In genomic region chr10:79594111-79594510, GRCm38 (mm10) we compare ENCODE assay signal across 29 mouse cellular contexts. TPM values are rescaled to one million over a fixed set of nuclear protein-coding genes. Genes with fewer than 3 reads are reported as not detected.
A peak's percentile ranks its signal among the peaks of the same experiment; 100 is the strongest.
DNase-seq lines count a peak whose midpoint lies in the region; ATAC-seq and TF ChIP-seq lines count a peak whose summit lies in the region.
"Had no signal": no experiment of that assay in that cellular context is flagged by ENCODE, and none has a peak within 500 bp of the region (broad histone marks: within the 10 kb centered on the region; RNA-seq: fewer than 3 reads in every experiment).

No protein-coding gene starts in this region.

- TF ChIP-seq EP300 in MEL (IDR thresholded peaks at IDR 0.05; ENCODE audit: low read depth in 1 of 2, low read length in 2 of 2) = peak; percentile 68 to 78

- no peaks in the 10 kb centered on the region for H3K4me1 ChIP-seq in midbrain, embryonic 11.5 days (ENCODE audit: control insufficient read depth, insufficient read depth, low read length)
- H3K4me1 ChIP-seq in midbrain, embryonic 16.5 days (ENCODE audit: control insufficient read depth, insufficient read depth, low read length) = no peaks in the 10 kb centered on the region; the same call in 1 of the 2 replicates
- peaks cover 4 to 10% of the 10 kb centered on the region in 2 experiments for H3K4me1 ChIP-seq in MEL (ENCODE audit: control insufficient read depth in 1 of 2, insufficient read depth in 2 of 2, low read length in 2 of 2)
- H3K4me1 ChIP-seq in hindbrain, embryonic 16.5 days (ENCODE audit: control insufficient read depth, insufficient read depth, low read depth, low read length) = no peaks in the 10 kb centered on the region

- H3K9ac ChIP-seq in midbrain, embryonic 11.5 days (ENCODE audit: low read length) = no peak overlapping the region
- H3K9ac ChIP-seq in midbrain, embryonic 16.5 days (ENCODE audit: low read depth, low read length) = no peak overlapping the region
- H3K9ac ChIP-seq in MEL (ENCODE audit: control insufficient read depth, low read depth, low read length, poor library complexity, severe bottlenecking) = no peak overlapping the region
- H3K9ac ChIP-seq in hindbrain, embryonic 16.5 days (ENCODE audit: low read depth, low read length) = no peak overlapping the region

- no peak overlapping the region for H3K27ac ChIP-seq in midbrain, embryonic 11.5 days (ENCODE audit: low read depth, low read length)
- H3K27ac ChIP-seq in midbrain, embryonic 16.5 days (ENCODE audit: low read length) = no peak overlapping the region
- no peak overlapping the region for H3K27ac ChIP-seq in MEL (ENCODE audit: control insufficient read depth, low read depth, low read length)
- H3K27ac ChIP-seq in hindbrain, embryonic 16.5 days (ENCODE audit: low read depth, low read length) = no peak overlapping the region

- TF ChIP-seq CTCF in MEL (IDR thresholded peaks at IDR 0.05 in 2 of 3, conservative IDR thresholded peaks at IDR 0.05 in 1 of 3; ENCODE audit: control insufficient read depth in 1 of 3, insufficient read depth in 1 of 3, low read depth in 2 of 3, low read length in 3 of 3, poor library complexity in 1 of 3, severe bottlenecking in 1 of 3) = no peak

- no peak for TF ChIP-seq RAD21 in MEL (IDR thresholded peaks at IDR 0.05; ENCODE audit: low read depth, low read length)

- no peaks in the 10 kb centered on the region for H3K79me2 ChIP-seq in MEL (ENCODE audit: control insufficient read depth, insufficient read depth, low read length, poor library complexity)

- H3K27me3 ChIP-seq in midbrain, embryonic 11.5 days (ENCODE audit: control insufficient read depth, insufficient read depth, low read length) = peaks cover 4% of the 10 kb centered on the region; the same call in 1 of the 2 replicates
- peaks cover 9% of the 10 kb centered on the region; the same call in 1 of the 2 replicates for H3K27me3 ChIP-seq in midbrain, embryonic 16.5 days (ENCODE audit: control insufficient read depth, insufficient read depth, low read depth, low read length)
- no peaks in the 10 kb centered on the region for H3K27me3 ChIP-seq in MEL (ENCODE audit: control insufficient read depth in 1 of 2, insufficient read depth in 2 of 2, low read length in 2 of 2)
- peaks cover 3% of the 10 kb centered on the region for H3K27me3 ChIP-seq in hindbrain, embryonic 16.5 days (replicated peaks; ENCODE audit: control insufficient read depth, insufficient read depth, low read length)

- TF ChIP-seq POLR2A in MEL (IDR thresholded peaks at IDR 0.05; ENCODE audit: control insufficient read depth in 1 of 2, insufficient read depth in 1 of 2, low read depth in 1 of 2, low read length in 2 of 2, poor library complexity in 1 of 2) = no peak

- no peaks in the 10 kb centered on the region for H3K36me3 ChIP-seq in midbrain, embryonic 11.5 days (ENCODE audit: control insufficient read depth, insufficient read depth, low read length)
- no peaks in the 10 kb centered on the region for H3K36me3 ChIP-seq in midbrain, embryonic 16.5 days (ENCODE audit: control insufficient read depth, insufficient read depth, low read length)
- H3K36me3 ChIP-seq in MEL (ENCODE audit: control insufficient read depth in 1 of 2, insufficient read depth in 2 of 2, low read length in 2 of 2) = peaks cover 0 to 5% of the 10 kb centered on the region in 2 experiments; a peak in 2 of 4 replicates
- H3K36me3 ChIP-seq in hindbrain, embryonic 16.5 days (ENCODE audit: control insufficient read depth, insufficient read depth, low read length) = no peaks in the 10 kb centered on the region
- H3K36me3 ChIP-seq: G1E had no signal

- no peak overlapping the region for H3K4me3 ChIP-seq in midbrain, embryonic 11.5 days (ENCODE audit: low read depth, low read length)
- H3K4me3 ChIP-seq in midbrain, embryonic 16.5 days (ENCODE audit: low read depth, low read length) = no peak overlapping the region
- H3K4me3 ChIP-seq in MEL (ENCODE audit: control insufficient read depth in 1 of 2, insufficient read depth in 1 of 2, low read depth in 2 of 2, low read length in 2 of 2) = no peak overlapping the region
- H3K4me3 ChIP-seq in hindbrain, embryonic 16.5 days (ENCODE audit: low read length) = no peak overlapping the region

- DNase-seq in midbrain, embryonic 11.5 days (ENCODE audit: low spot score, missing footprints) = peak; percentile 28
- DNase-seq in MEL (ENCODE audit: low read depth, low spot score) = peak; percentile 70
- DNase-seq in MEL-GATA-1-ER (ENCODE audit: extremely low read depth, low read depth) = peak; percentile 62
- DNase-seq in thymus, postnatal 36 days = no peak
- DNase-seq: adrenal gland, adult 2 months; adrenal gland, adult 8-10 months; adrenal gland, postnatal 10 days; adrenal gland, postnatal 14 days; adrenal gland, postnatal 25 days; adrenal gland, postnatal 36 days; B cell, adult 2 months; cerebellum, adult 11 months; cerebellum, adult 11-12 months; cerebellum, adult 18-20 months; cerebellum, adult 2 months had no signal

- 53% methylated on average over 6 of the region's 6 CpGs for WGBS in midbrain, embryonic 11.5 days
- 64% methylated on average over 6 of the region's 6 CpGs for WGBS in midbrain, embryonic 16.5 days
- 65% methylated on average over 6 of the region's 6 CpGs for WGBS in hindbrain, embryonic 16.5 days

- H3K9me3 ChIP-seq in midbrain, embryonic 11.5 days (ENCODE audit: control insufficient read depth, low read length) = no peaks in the 10 kb centered on the region
- no peaks in the 10 kb centered on the region for H3K9me3 ChIP-seq in midbrain, embryonic 16.5 days (replicated peaks; ENCODE audit: control insufficient read depth, low read length, poor library complexity, severe bottlenecking)
- no peaks in the 10 kb centered on the region for H3K9me3 ChIP-seq in MEL (replicated peaks; ENCODE audit: insufficient read depth, low read length)
- H3K9me3 ChIP-seq in hindbrain, embryonic 16.5 days (ENCODE audit: control insufficient read depth, low read length) = no peaks in the 10 kb centered on the region; the same call in 1 of the 2 replicates
- H3K9me3 ChIP-seq: G1E had no signal

- no peak overlapping the region for H3K4me2 ChIP-seq in midbrain, embryonic 11.5 days
- H3K4me2 ChIP-seq in midbrain, embryonic 16.5 days (ENCODE audit: low read length) = no peak overlapping the region
- H3K4me2 ChIP-seq in hindbrain, embryonic 16.5 days (ENCODE audit: low read length) = no peak overlapping the region

- no peak for ATAC-seq in midbrain, embryonic 11.5 days (ENCODE audit: low FRiP score)
- ATAC-seq in midbrain, embryonic 16.5 days = no peak
- ATAC-seq in common myeloid progenitor, adult 5-6 weeks (replicated peaks; ENCODE audit: low read depth, poor library complexity, severe bottlenecking) = 0 out of 2 replicates have a peak, but pooled peaks have one; percentile 19
- no peak for ATAC-seq in hindbrain, embryonic 16.5 days
- ATAC-seq in megakaryocyte, adult 5-6 weeks (ENCODE audit: poor library complexity, severe bottlenecking) = no peak
- ATAC-seq: activated CD4-positive, CD25-positive, alpha-beta regulatory T cell, adult 4 months; CD4-positive, CD25-positive, alpha-beta regulatory T cell, adult 4 months; Patski had no signal

RNA-seq across cellular contexts. Expression of gene Theg, which starts 7.0 kb away (rescaled TPM):
- not detected in 2 replicates for polyA plus RNA-seq in midbrain, embryonic 11.5 days (2014; fragmentation: Nextera tagmentation; extraction: Ambion mirVana)
- not detected in 2 replicates for polyA plus RNA-seq in midbrain, embryonic 16.5 days (2015; fragmentation: Nextera tagmentation; extraction: Ambion mirVana)
- total RNA-seq in MEL (2012; rRNA removed) = not detected in 2 replicates
- polyA plus RNA-seq in MEL (2012; ENCODE audit: insufficient read depth in 1 of 2, insufficient read length in 2 of 2, low read depth in 1 of 2, low replicate concordance in 2 of 2, missing spikeins in 1 of 2) = not detected
- total RNA-seq in common myeloid progenitor, adult 5-6 weeks (2017) = not detected in 2 replicates
- not detected in 2 replicates for polyA plus RNA-seq in hindbrain, embryonic 16.5 days (2015; fragmentation: Nextera tagmentation; extraction: Ambion mirVana)
- not detected in 2 replicates for total RNA-seq in megakaryocyte, adult 5-6 weeks (2015)
- total RNA-seq in megakaryocyte, adult 5-6 weeks (2017) = not detected in 2 replicates
- total RNA-seq: adrenal gland, adult 18-20 months; adrenal gland, adult 2 months; adrenal gland, adult 8-10 months; adrenal gland, postnatal 10 days; adrenal gland, postnatal 14 days; adrenal gland, postnatal 25 days; adrenal gland, postnatal 36 days; adrenal gland, postnatal 4 days; CH12.LX; ES-E14; G1E had no signal
- polyA plus RNA-seq: activated CD4-positive, CD25-positive, alpha-beta regulatory T cell, adult 4 months; adrenal gland, adult 2 months; brain, embryonic 14.5 days; C2C12; CD4-positive, CD25-positive, alpha-beta regulatory T cell, adult 4 months; cerebellum, adult 2 months; G1E; Patski had no signal

RNA-seq across cellular contexts. Expression of gene C2cd4c, which starts 19.7 kb away (rescaled TPM):
- 0.10 and 0.12 TPM in 2 replicates for polyA plus RNA-seq in midbrain, embryonic 11.5 days (2014; fragmentation: Nextera tagmentation; extraction: Ambion mirVana)
- polyA plus RNA-seq in midbrain, embryonic 16.5 days (2015; fragmentation: Nextera tagmentation; extraction: Ambion mirVana) = 0.66 and 0.95 TPM in 2 replicates
- total RNA-seq in MEL (2012; rRNA removed) = not detected in 2 replicates
- polyA plus RNA-seq in MEL (2012; ENCODE audit: insufficient read depth in 1 of 2, insufficient read length in 2 of 2, low read depth in 1 of 2, low replicate concordance in 2 of 2, missing spikeins in 1 of 2) = under 1 TPM in 1 of 2 experiments, not detected in 1; 0.01 TPM
- not detected in 2 replicates for total RNA-seq in common myeloid progenitor, adult 5-6 weeks (2017)
- polyA plus RNA-seq in hindbrain, embryonic 16.5 days (2015; fragmentation: Nextera tagmentation; extraction: Ambion mirVana) = 0.62 and 0.70 TPM in 2 replicates
- not detected in 2 replicates for total RNA-seq in megakaryocyte, adult 5-6 weeks (2015)
- not detected in 2 replicates for total RNA-seq in megakaryocyte, adult 5-6 weeks (2017)
- total RNA-seq: G1E had no signal
- polyA plus RNA-seq: activated CD4-positive, CD25-positive, alpha-beta regulatory T cell, adult 4 months; CD4-positive, CD25-positive, alpha-beta regulatory T cell, adult 4 months; G1E; Patski had no signal

RNA-seq across cellular contexts. Expression of gene Mier2, which starts 39.1 kb away (rescaled TPM):
- 33.0 and 41.8 TPM in 2 replicates for polyA plus RNA-seq in midbrain, embryonic 11.5 days (2014; fragmentation: Nextera tagmentation; extraction: Ambion mirVana)
- 56.2 and 56.8 TPM in 2 replicates for polyA plus RNA-seq in midbrain, embryonic 16.5 days (2015; fragmentation: Nextera tagmentation; extraction: Ambion mirVana)
- 19.8 and 24.8 TPM in 2 replicates for total RNA-seq in MEL (2012; rRNA removed)
- polyA plus RNA-seq in MEL (2012; ENCODE audit: insufficient read depth in 1 of 2, insufficient read length in 2 of 2, low read depth in 1 of 2, low replicate concordance in 2 of 2, missing spikeins in 1 of 2) = 10 to 100 TPM in 1 of 2 experiments, not detected in 1; 36.2 TPM
- total RNA-seq in common myeloid progenitor, adult 5-6 weeks (2017) = 13.6 and 18.3 TPM in 2 replicates
- polyA plus RNA-seq in hindbrain, embryonic 16.5 days (2015; fragmentation: Nextera tagmentation; extraction: Ambion mirVana) = 56.5 and 67.4 TPM in 2 replicates
- 5.8 and 7.3 TPM in 2 replicates for total RNA-seq in megakaryocyte, adult 5-6 weeks (2015)
- total RNA-seq in megakaryocyte, adult 5-6 weeks (2017) = 9.4 and 19.5 TPM in 2 replicates
- total RNA-seq: G1E had no signal

RNA-seq across cellular contexts. Expression of gene Shc2, which starts 43.6 kb away (rescaled TPM):
- 11.4 and 13.0 TPM in 2 replicates for polyA plus RNA-seq in midbrain, embryonic 11.5 days (2014; fragmentation: Nextera tagmentation; extraction: Ambion mirVana)
- polyA plus RNA-seq in midbrain, embryonic 16.5 days (2015; fragmentation: Nextera tagmentation; extraction: Ambion mirVana) = 23.4 and 25.3 TPM in 2 replicates
- total RNA-seq in MEL (2012; rRNA removed) = not detected in 2 replicates
- polyA plus RNA-seq in MEL (2012; ENCODE audit: insufficient read depth in 1 of 2, insufficient read length in 2 of 2, low read depth in 1 of 2, low replicate concordance in 2 of 2, missing spikeins in 1 of 2) = not detected
- total RNA-seq in common myeloid progenitor, adult 5-6 weeks (2017) = not detected in 2 replicates
- 13.7 and 27.7 TPM in 2 replicates for polyA plus RNA-seq in hindbrain, embryonic 16.5 days (2015; fragmentation: Nextera tagmentation; extraction: Ambion mirVana)
- total RNA-seq in megakaryocyte, adult 5-6 weeks (2015) = not detected in 2 replicates
- total RNA-seq in megakaryocyte, adult 5-6 weeks (2017) = not detected in 2 replicates
- total RNA-seq: CH12.LX had no signal
- polyA plus RNA-seq: activated CD4-positive, CD25-positive, alpha-beta regulatory T cell, adult 4 months; CD4-positive, CD25-positive, alpha-beta regulatory T cell, adult 4 months; G1E had no signal

RNA-seq across cellular contexts. Expression of gene Odf3l2, which starts 51.4 kb away (rescaled TPM):
- not detected in 2 replicates for polyA plus RNA-seq in midbrain, embryonic 11.5 days (2014; fragmentation: Nextera tagmentation; extraction: Ambion mirVana)
- polyA plus RNA-seq in midbrain, embryonic 16.5 days (2015; fragmentation: Nextera tagmentation; extraction: Ambion mirVana) = 0.78 and 1.0 TPM in 2 replicates
- not detected in 2 replicates for total RNA-seq in MEL (2012; rRNA removed)
- polyA plus RNA-seq in MEL (2012; ENCODE audit: insufficient read depth in 1 of 2, insufficient read length in 2 of 2, low read depth in 1 of 2, low replicate concordance in 2 of 2, missing spikeins in 1 of 2) = not detected
- not detected in 2 replicates for total RNA-seq in common myeloid progenitor, adult 5-6 weeks (2017)
- polyA plus RNA-seq in hindbrain, embryonic 16.5 days (2015; fragmentation: Nextera tagmentation; extraction: Ambion mirVana) = 0.37 and 0.89 TPM in 2 replicates
- not detected in 2 replicates for total RNA-seq in megakaryocyte, adult 5-6 weeks (2015)
- total RNA-seq in megakaryocyte, adult 5-6 weeks (2017) = not detected in 2 replicates
- total RNA-seq: adrenal gland, adult 18-20 months; adrenal gland, adult 2 months; adrenal gland, adult 8-10 months; adrenal gland, postnatal 10 days; adrenal gland, postnatal 14 days; adrenal gland, postnatal 25 days; adrenal gland, postnatal 36 days; adrenal gland, postnatal 4 days; CH12.LX; ES-E14 had no signal
- polyA plus RNA-seq: activated CD4-positive, CD25-positive, alpha-beta regulatory T cell, adult 4 months; adrenal gland, adult 2 months; C2C12; CD4-positive, CD25-positive, alpha-beta regulatory T cell, adult 4 months; cerebellum, adult 2 months; G1E; Patski had no signal

Comparison
In these comparisons a context has a peak if more than half of its experiments do, and no peak if none do; other contexts are left out.
1. DNase-seq: peak in midbrain, embryonic 11.5 days (single experiment), MEL (single experiment) and MEL-GATA-1-ER (single experiment); none in thymus, postnatal 36 days (0 of 2).